Mouse (Mus musculus): ENCODE results near the gene Hoxb6.

Gene Hoxb6

GRCm38 (mm10) chr11:96319071-96319902 is 27.0 kb downstream of the Hoxb6 start:
- no peak for DNase-seq

- no peak for DNase-seq
Observed at GRCm38 (mm10) chr11:96319910-96320309, 27.6 kb downstream of the Hoxb6 start.

GRCm38 (mm10) chr11:96320688-96321087 is 28.4 kb downstream of the Hoxb6 start:
- DNase-seq, result no peak

GRCm38 (mm10) chr11:96321846-96322245 is 29.6 kb downstream of the Hoxb6 start:
- no peak for DNase-seq

- no peak for DNase-seq
Observed at GRCm38 (mm10) chr11:96322738-96323137, 30.5 kb downstream of the Hoxb6 start.

GRCm38 (mm10) chr11:96323154-96323553 is 30.9 kb downstream of the Hoxb6 start, which contains the start of gene Hoxb3:
Hoxb3 (plus strand) TSS chr11:96323326.
- DNase-seq, result no peak

GRCm38 (mm10) chr11:96324125-96324524 is 31.8 kb downstream of the Hoxb6 start:
- no peak for DNase-seq

- no peak for DNase-seq
Observed at GRCm38 (mm10) chr11:96324965-96325364, 32.7 kb downstream of the Hoxb6 start.

GRCm38 (mm10) chr11:96325747-96326212 is 33.5 kb downstream of the Hoxb6 start:
- DNase-seq, result no peak

GRCm38 (mm10) chr11:96326705-96327104 is 34.4 kb downstream of the Hoxb6 start:
- no peak for DNase-seq

- no peak for DNase-seq
Observed at GRCm38 (mm10) chr11:96327122-96327521, 34.8 kb downstream of the Hoxb6 start.

GRCm38 (mm10) chr11:96327750-96328149 is 35.5 kb downstream of the Hoxb6 start:
- no peak for DNase-seq

- no peak for DNase-seq
Observed at GRCm38 (mm10) chr11:96328605-96329004, 36.3 kb downstream of the Hoxb6 start.

GRCm38 (mm10) chr11:96332105-96332504 is 39.8 kb downstream of the Hoxb6 start:
- DNase-seq, result no peak

- DNase-seq, result no peak
Observed at GRCm38 (mm10) chr11:96332618-96333032, 40.3 kb downstream of the Hoxb6 start.

GRCm38 (mm10) chr11:96333241-96334001 is 41.1 kb downstream of the Hoxb6 start:
- no peak for DNase-seq

- no peak for DNase-seq
Observed at GRCm38 (mm10) chr11:96334002-96334364, 41.7 kb downstream of the Hoxb6 start.

GRCm38 (mm10) chr11:96334998-96335397 is 42.7 kb downstream of the Hoxb6 start:
- no peak for DNase-seq

GRCm38 (mm10) chr11:96336597-96336996 is 44.3 kb downstream of the Hoxb6 start:
- no peak for DNase-seq

GRCm38 (mm10) chr11:96337026-96337425 is 44.8 kb downstream of the Hoxb6 start:
- no peak for DNase-seq

- DNase-seq, result no peak
Observed at GRCm38 (mm10) chr11:96338957-96339855, 46.9 kb downstream of the Hoxb6 start.

- DNase-seq, result no peak
Observed at GRCm38 (mm10) chr11:96340698-96341365, 48.6 kb downstream of the Hoxb6 start.

Data from cerebellum, postnatal 10 days (tissue).